Mouse (Mus musculus): Measurements from ENCODE around the gene Rs1. TPM values are rescaled to one million over a fixed set of nuclear protein-coding genes. Genes with fewer than 3 reads are reported as not detected.
"Not testable (repeated sequence)": the region's sequence is repeated elsewhere in the genome, so short reads cannot be mapped to it uniquely, and the experiment has no call there.

Rs1 gene
- polyA plus RNA-seq (2014; fragmentation: Nextera tagmentation; extraction: Ambion mirVana), result 0.08 TPM in 1 of 2 replicates, not detected in the other

DNA sequence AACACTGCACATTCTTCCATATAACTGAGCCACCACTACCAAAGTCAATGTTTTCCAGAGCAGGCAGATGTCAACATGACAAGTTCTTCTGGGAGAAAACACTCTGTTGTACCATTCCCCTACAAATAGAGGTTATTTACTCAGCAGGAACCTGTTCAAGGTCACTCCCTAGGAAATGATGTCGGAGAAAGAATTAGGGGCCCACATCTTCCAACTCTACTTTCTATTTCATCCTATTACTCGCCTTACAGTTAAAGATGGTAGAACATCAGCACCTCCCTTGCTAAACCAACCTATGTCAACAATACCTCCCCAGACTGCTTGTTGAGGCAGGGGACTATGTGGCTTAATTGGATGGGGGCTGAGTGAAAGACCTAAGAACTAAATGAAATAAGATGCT is at the start of gene Rs1:
Gene Rs1, plus strand, starts transcription at position 301 of the 400 bp plus-strand sequence.
- H3K4me2 ChIP-seq (replicated peaks; ENCODE audit: low read depth, low read length), result no peak within 1 kb of the TSS
- H3K4me1 ChIP-seq (replicated peaks; ENCODE audit: control insufficient read depth, insufficient read depth, low read length), result no peaks in the 10 kb centered on the region
- H3K27ac ChIP-seq (ENCODE audit: low read depth, low read length), result no peak within 1 kb of the TSS
- no peak for DNase-seq (ENCODE audit: low spot score)
- H3K4me3 ChIP-seq (ENCODE audit: low read depth, low read length), result no peak within 1 kb of the TSS
- 86% methylated on average over 2 of the region's 2 CpGs for WGBS
- ATAC-seq (ENCODE audit: low FRiP score), result no peak
- peaks cover 8% of the 10 kb centered on the region; the same call in 1 of the 2 replicates for H3K27me3 ChIP-seq (ENCODE audit: control insufficient read depth, insufficient read depth, low read length)
- no peaks in the 10 kb centered on the region for H3K9me3 ChIP-seq (ENCODE audit: control insufficient read depth, low read length)
- no peaks in the 10 kb centered on the region for H3K36me3 ChIP-seq (ENCODE audit: control insufficient read depth, insufficient read depth, low read length)
- no peak within 1 kb of the TSS for H3K9ac ChIP-seq (ENCODE audit: low read depth, low read length)

DNA sequence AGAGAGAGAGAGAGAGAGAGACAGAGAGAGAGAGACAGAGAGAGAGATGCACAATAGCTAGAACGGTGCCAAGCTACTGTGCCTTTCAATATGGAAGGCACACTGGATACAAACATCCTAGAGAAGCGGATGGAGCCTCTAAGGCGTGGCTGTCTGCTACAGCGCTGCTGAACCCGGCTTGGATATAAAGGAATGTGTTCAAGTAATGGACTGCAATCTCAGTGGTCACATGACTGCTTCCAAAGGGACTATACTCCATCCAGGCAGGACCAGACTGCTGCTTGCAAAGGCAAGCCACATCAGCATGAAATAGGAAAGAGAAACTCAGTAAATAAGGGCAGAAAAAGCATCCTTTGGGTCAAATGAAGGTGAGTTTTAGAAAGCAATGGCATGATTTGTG is 32.2 kb upstream of the Rs1 start, which contains the start of gene Ppef1:
Gene Ppef1, minus strand, starts transcription at position 116 of the 400 bp plus-strand sequence.
- Histone ChIP-seq H3K9me3 (ENCODE audit: control insufficient read depth, low read length) (no peaks in the 10 kb centered on the region), H3K36me3 (ENCODE audit: control insufficient read depth, insufficient read depth, low read length) (no peaks in the 10 kb centered on the region), H3K4me3 (ENCODE audit: low read depth, low read length) (no peak within 1 kb of the TSS), H3K4me2 (replicated peaks; ENCODE audit: low read depth, low read length) (no peak within 1 kb of the TSS), H3K9ac (ENCODE audit: low read depth, low read length) (no peak within 1 kb of the TSS), H3K4me1 (replicated peaks; ENCODE audit: control insufficient read depth, insufficient read depth, low read length) (no peaks in the 10 kb centered on the region), H3K27ac (ENCODE audit: low read depth, low read length) (no peak within 1 kb of the TSS), H3K27me3 (ENCODE audit: control insufficient read depth, insufficient read depth, low read length) (no peaks in the 10 kb centered on the region; the same call in 1 of the 2 replicates)
- no peak for DNase-seq (ENCODE audit: low spot score)
- WGBS, result 77% methylated on average over 5 of the region's 5 CpGs
- ATAC-seq (ENCODE audit: low FRiP score), result no peak

DNA sequence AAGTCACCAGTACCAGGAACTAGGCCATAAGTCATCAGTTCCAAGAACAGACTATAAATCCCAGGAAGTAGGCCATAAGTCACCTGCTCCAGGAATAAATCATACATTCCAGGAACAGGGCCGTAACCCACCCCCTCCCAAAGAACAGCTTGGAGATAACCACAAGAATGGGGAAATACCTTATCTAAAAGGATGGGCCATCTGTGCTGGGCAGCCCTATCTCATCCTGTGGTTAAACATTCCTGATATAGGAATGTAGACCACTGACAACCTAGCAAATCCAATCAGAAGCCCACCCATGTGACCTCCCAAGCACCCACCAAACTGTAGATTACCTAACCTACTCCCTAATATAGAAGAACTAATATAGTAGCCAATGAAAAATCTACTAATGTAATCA is 22.4 kb upstream of the Rs1 start:
- Histone ChIP-seq H3K9ac (ENCODE audit: low read depth, low read length) (no peak overlapping the region), H3K4me2 (replicated peaks; ENCODE audit: low read depth, low read length) (no peak overlapping the region), H3K9me3 (ENCODE audit: control insufficient read depth, low read length) (no peaks in the 10 kb centered on the region), H3K27ac (ENCODE audit: low read depth, low read length) (no peak overlapping the region), H3K4me1 (replicated peaks; ENCODE audit: control insufficient read depth, insufficient read depth, low read length) (no peaks in the 10 kb centered on the region), H3K27me3 (ENCODE audit: control insufficient read depth, insufficient read depth, low read length) (no peaks in the 10 kb centered on the region), H3K36me3 (ENCODE audit: control insufficient read depth, insufficient read depth, low read length) (no peaks in the 10 kb centered on the region), H3K4me3 (ENCODE audit: low read depth, low read length) (no peak overlapping the region)
- ATAC-seq (ENCODE audit: low FRiP score) (no peak), DNase-seq (ENCODE audit: low spot score) (no peak)
- WGBS, result 88% methylated on average over 1 of the region's 1 CpGs

DNA sequence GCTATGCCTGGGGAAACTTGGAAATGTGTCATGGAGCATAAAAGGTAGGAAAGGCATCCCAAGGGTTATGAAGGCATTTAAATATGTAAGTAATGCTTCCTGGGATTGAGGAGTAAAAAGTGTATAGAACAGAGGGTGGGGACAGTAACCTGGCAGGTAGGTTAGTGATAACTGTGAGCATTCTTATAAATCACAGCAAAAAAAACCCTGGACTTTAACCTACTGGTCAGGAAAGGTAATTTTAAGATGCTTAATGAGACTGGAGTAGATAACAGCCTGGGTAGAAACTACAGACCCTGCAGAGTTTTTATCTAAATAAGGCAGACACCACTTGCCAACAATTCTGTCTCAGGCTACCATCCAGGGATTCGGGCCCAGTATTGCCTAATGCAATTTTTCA is 19.2 kb upstream of the Rs1 start:
- Histone ChIP-seq H3K9me3 (ENCODE audit: control insufficient read depth, low read length) (no peaks in the 10 kb centered on the region), H3K4me2 (replicated peaks; ENCODE audit: low read depth, low read length) (no peak overlapping the region), H3K27ac (ENCODE audit: low read depth, low read length) (no peak overlapping the region), H3K4me3 (ENCODE audit: low read depth, low read length) (no peak overlapping the region), H3K27me3 (ENCODE audit: control insufficient read depth, insufficient read depth, low read length) (no peaks in the 10 kb centered on the region), H3K4me1 (replicated peaks; ENCODE audit: control insufficient read depth, insufficient read depth, low read length) (no peaks in the 10 kb centered on the region), H3K36me3 (ENCODE audit: control insufficient read depth, insufficient read depth, low read length) (no peaks in the 10 kb centered on the region), H3K9ac (ENCODE audit: low read depth, low read length) (no peak overlapping the region)
- no peak for ATAC-seq (ENCODE audit: low FRiP score)
- 80% methylated on average over 1 of the region's 1 CpGs for WGBS
- DNase-seq (ENCODE audit: low spot score), result no peak

DNA sequence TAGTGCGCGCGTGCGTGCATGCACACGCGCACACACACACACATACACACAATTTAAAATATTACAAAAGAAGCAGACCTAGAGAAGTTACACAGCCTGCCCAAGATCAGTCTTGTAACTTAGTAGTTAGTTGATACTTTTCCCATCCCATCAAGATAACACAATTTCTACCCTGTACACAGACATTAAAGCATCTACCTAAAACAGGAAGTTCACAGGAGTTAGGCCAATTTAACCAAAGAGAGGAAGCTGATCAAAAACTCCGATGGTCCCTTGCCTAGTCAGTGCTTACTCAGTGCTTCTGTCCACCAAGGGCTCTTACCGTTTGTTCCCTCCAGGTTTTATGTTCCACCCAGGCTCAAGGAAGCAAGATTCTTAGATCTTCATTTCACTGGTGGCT is 17.0 kb upstream of the Rs1 start:
- no peak for DNase-seq (ENCODE audit: low spot score)
- H3K9me3 ChIP-seq (ENCODE audit: control insufficient read depth, low read length), result no peaks in the 10 kb centered on the region
- no peak overlapping the region for H3K27ac ChIP-seq (ENCODE audit: low read depth, low read length)
- H3K36me3 ChIP-seq (ENCODE audit: control insufficient read depth, insufficient read depth, low read length), result no peaks in the 10 kb centered on the region
- ATAC-seq (ENCODE audit: low FRiP score), result no peak
- 95% methylated on average over 8 of the region's 8 CpGs for WGBS
- H3K4me3 ChIP-seq (ENCODE audit: low read depth, low read length), result no peak overlapping the region
- 0 out of 2 replicates have a peak, but pooled peaks cover 3% of the 10 kb centered on the region for H3K27me3 ChIP-seq (ENCODE audit: control insufficient read depth, insufficient read depth, low read length)
- H3K4me1 ChIP-seq (replicated peaks; ENCODE audit: control insufficient read depth, insufficient read depth, low read length), result no peaks in the 10 kb centered on the region
- no peak overlapping the region for H3K9ac ChIP-seq (ENCODE audit: low read depth, low read length)
- no peak overlapping the region for H3K4me2 ChIP-seq (replicated peaks; ENCODE audit: low read depth, low read length)

DNA sequence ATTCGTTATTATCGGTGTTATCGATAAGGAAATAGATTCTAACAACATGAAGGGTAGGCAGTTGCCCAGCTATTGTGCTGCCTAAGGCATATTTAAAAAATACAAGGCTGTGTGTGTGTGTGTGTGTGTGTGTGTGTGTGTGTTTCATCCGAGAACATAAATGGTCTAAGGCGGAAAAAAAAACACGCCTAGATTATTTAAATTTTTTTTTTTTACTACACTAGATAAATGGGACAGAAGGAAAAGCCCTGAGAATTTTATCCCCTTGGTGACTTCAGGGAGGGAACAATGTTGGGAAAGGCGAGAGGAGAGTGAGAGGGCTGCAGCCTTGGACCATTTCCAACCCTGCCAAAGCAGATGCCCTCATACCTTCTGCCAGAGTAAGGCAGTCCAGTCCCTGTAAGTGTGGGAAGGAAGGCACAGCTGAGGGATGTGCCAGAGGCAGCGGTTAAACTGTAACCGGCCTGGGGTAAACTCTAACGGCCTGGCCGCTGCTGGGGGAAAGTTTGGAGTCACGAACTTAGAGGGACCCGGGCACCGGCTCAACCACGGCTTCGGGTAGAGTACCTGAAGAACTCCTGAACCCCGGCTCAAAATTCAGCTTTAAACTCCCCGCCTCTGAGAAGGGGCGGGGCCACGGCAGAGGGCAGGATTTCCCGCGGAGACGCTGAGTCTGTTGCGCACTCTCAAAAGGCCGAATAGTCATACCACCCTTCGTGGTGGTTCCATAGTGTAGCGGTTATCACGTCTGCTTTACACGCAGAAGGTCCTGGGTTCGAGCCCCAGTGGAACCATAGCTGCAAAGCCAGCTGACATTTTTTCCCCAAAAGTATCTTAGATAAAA is 2.2 kb upstream of the Rs1 start:
- no peak overlapping the region for H3K9ac ChIP-seq (ENCODE audit: low read depth, low read length)
- no peak overlapping the region for H3K27ac ChIP-seq (ENCODE audit: low read depth, low read length)
- WGBS, result 34% methylated on average over 30 of the region's 30 CpGs
- peak overlapping the region; percentile 41 for H3K4me3 ChIP-seq (ENCODE audit: low read depth, low read length)
- DNase-seq (ENCODE audit: low spot score) (peak; percentile 89), ATAC-seq (ENCODE audit: low FRiP score) (peak; percentile 98)
- peak overlapping the region; percentile 29 for H3K4me2 ChIP-seq (replicated peaks; ENCODE audit: low read depth, low read length)
- no peaks in the 10 kb centered on the region for H3K4me1 ChIP-seq (replicated peaks; ENCODE audit: control insufficient read depth, insufficient read depth, low read length)
- no peaks in the 10 kb centered on the region for H3K9me3 ChIP-seq (ENCODE audit: control insufficient read depth, low read length)
- peaks cover 8% of the 10 kb centered on the region; the same call in 1 of the 2 replicates for H3K27me3 ChIP-seq (ENCODE audit: control insufficient read depth, insufficient read depth, low read length)
- H3K36me3 ChIP-seq (ENCODE audit: control insufficient read depth, insufficient read depth, low read length), result no peaks in the 10 kb centered on the region

DNA sequence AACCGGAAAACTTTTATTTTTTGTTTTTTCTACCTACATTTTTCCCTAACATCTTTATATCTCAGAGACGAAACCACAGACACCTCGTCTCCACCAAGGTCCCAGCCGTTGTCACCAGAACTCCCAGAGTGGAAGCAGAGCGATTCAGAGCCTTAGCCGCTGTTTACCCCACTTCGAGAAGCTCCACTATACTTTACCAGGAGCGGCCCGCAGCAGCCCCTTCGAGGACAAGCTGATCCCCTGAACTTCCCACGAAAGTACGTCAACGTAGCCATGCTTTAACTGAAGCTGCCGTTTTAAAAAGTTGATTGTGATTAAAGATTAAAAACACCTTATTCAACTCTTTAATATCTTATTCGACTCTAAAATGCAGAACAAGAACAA is 1.6 kb upstream of the Rs1 start:
- peaks cover 8% of the 10 kb centered on the region; the same call in 1 of the 2 replicates for H3K27me3 ChIP-seq (ENCODE audit: control insufficient read depth, insufficient read depth, low read length)

DNA sequence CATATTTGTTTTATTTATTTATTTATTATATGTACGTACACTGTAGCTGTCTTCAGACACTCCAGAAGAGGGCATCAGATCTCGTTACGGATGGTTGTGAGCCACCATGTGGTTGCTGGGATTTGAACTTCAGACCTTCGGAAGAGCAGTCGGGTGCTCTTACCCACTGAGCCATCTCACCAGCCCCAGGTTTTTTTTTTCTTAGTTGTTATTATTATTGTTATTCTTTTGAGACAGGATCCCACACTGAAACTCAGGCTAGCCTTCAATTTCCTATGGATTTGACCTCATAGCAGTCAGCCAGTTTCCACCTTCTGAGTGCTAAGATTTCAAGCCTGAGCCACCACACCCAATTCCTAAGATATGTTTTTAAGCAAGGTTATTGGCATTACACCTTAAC is 1.8 kb downstream of the Rs1 start:
- 88% methylated on average over 5 of the region's 5 CpGs for WGBS
- H3K4me3 ChIP-seq (ENCODE audit: low read depth, low read length); DNase-seq (ENCODE audit: low spot score); H3K36me3 ChIP-seq (ENCODE audit: control insufficient read depth, insufficient read depth, low read length); H3K4me1 ChIP-seq (replicated peaks; ENCODE audit: control insufficient read depth, insufficient read depth, low read length); H3K27ac ChIP-seq (ENCODE audit: low read depth, low read length); H3K9me3 ChIP-seq (ENCODE audit: control insufficient read depth, low read length); H3K4me2 ChIP-seq (replicated peaks; ENCODE audit: low read depth, low read length); H3K27me3 ChIP-seq (ENCODE audit: control insufficient read depth, insufficient read depth, low read length); H3K9ac ChIP-seq (ENCODE audit: low read depth, low read length); ATAC-seq (ENCODE audit: low FRiP score): not testable (repeated sequence)

More for the DNA sequence above, 1.6 kb upstream of the Rs1 start:
- Histone ChIP-seq H3K4me3 (ENCODE audit: low read depth, low read length) (peak overlapping the region; percentile 41), H3K36me3 (ENCODE audit: control insufficient read depth, insufficient read depth, low read length) (no peaks in the 10 kb centered on the region), H3K27ac (ENCODE audit: low read depth, low read length) (no peak overlapping the region), H3K9ac (ENCODE audit: low read depth, low read length) (no peak overlapping the region), H3K4me2 (replicated peaks; ENCODE audit: low read depth, low read length) (peak overlapping the region; percentile 25; the same call in 1 of the 2 replicates), H3K4me1 (replicated peaks; ENCODE audit: control insufficient read depth, insufficient read depth, low read length) (no peaks in the 10 kb centered on the region), H3K9me3 (ENCODE audit: control insufficient read depth, low read length) (no peaks in the 10 kb centered on the region)
- 18% methylated on average over 15 of the region's 15 CpGs for WGBS
- peak; percentile 88 for ATAC-seq (ENCODE audit: low FRiP score)
- DNase-seq (ENCODE audit: low spot score), result no peak

DNA sequence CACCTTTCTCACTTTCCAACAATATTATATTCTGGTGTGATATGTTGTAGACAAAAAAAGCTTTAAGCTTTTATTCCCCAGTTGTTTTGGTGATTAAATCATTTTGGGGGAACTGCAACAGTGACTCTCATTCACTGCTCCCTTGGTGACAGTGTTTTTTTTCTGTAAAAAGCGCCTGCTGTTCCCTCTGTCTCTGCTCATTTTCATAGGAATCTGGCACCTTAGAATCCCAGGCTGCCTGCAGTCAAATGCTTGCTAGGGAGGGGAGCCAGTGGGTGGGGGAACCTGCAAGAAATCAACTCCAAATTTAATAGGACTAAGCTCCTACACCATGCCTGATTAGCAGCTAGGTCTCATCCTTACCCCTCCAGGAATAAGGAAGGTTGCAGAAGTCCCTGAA is 5.2 kb downstream of the Rs1 start:
- ATAC-seq (ENCODE audit: low FRiP score) (no peak), DNase-seq (ENCODE audit: low spot score) (no peak)
- Histone ChIP-seq H3K4me2 (replicated peaks; ENCODE audit: low read depth, low read length) (no peak overlapping the region), H3K4me3 (ENCODE audit: low read depth, low read length) (no peak overlapping the region), H3K9me3 (ENCODE audit: control insufficient read depth, low read length) (no peaks in the 10 kb centered on the region), H3K27ac (ENCODE audit: low read depth, low read length) (no peak overlapping the region), H3K27me3 (ENCODE audit: control insufficient read depth, insufficient read depth, low read length) (peaks cover 2% of the 10 kb centered on the region; the same call in 1 of the 2 replicates), H3K36me3 (ENCODE audit: control insufficient read depth, insufficient read depth, low read length) (no peaks in the 10 kb centered on the region), H3K9ac (ENCODE audit: low read depth, low read length) (no peak overlapping the region), H3K4me1 (replicated peaks; ENCODE audit: control insufficient read depth, insufficient read depth, low read length) (no peaks in the 10 kb centered on the region)
- 43% methylated on average over 1 of the region's 1 CpGs for WGBS

Measured in hindbrain, embryonic 11.5 days (tissue).